11 mouse cellular contexts compared by ENCODE assay signal in the genomic region with DNA sequence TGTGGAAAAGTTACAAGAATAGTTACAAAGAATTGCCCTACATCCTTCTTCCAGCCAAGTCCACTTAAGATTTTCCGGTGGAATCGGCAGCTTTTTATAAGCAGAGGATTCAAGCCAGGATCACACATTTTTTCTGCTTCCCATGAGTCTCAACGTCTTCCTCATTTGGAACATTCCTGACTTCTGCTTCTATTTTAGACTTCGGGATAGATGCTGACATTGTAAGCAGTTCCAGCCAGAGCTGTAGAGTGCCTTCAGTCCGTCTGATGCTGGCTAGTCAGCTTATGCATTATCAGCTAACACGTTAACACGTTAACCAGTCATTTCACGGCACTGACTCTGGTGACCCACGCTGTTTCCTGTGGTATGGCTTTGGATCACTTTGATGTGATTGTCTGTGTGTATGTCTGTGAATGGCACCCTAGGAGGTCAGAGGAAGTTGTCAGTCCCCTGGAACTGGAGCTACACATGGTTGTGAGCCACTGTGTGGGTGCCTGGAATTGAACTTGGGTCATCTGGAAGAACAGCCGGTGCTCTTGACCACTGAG. TPM values are rescaled to one million over a fixed set of nuclear protein-coding genes. Genes with fewer than 3 reads are reported as not detected.
DNase-seq lines count a peak whose midpoint lies in the region; ATAC-seq and TF ChIP-seq lines count a peak whose summit lies in the region.
"Had no signal": no experiment of that assay in that cellular context is flagged by ENCODE, and none has a peak within 500 bp of the region (broad histone marks: within the 10 kb centered on the region; RNA-seq: fewer than 3 reads in every experiment).

No protein-coding gene starts in this region.

- H3K4me2 ChIP-seq in embryonic facial prominence, embryonic 14.5 days (ENCODE audit: low read depth, low read length): no peak overlapping the region
- peak overlapping the region; percentile 48 for H3K4me2 ChIP-seq in heart, embryonic 15.5 days
- H3K4me2 ChIP-seq: hindbrain, embryonic 15.5 days; midbrain, embryonic 11.5 days had no signal

- no peak for DNase-seq in layer of hippocampus, adult 2 months (ENCODE audit: low spot score in 2 of 2)
- DNase-seq in layer of hippocampus, postnatal 36 days: no peak
- no peak for DNase-seq in embryonic facial prominence, embryonic 14.5 days (ENCODE audit: low spot score)
- no peak for DNase-seq in cerebellum, adult 8-10 months
- no peak for DNase-seq in layer of hippocampus, adult 9-10 months (ENCODE audit: low spot score)
- DNase-seq in retina, postnatal 1 day: no peak

- TF ChIP-seq CTCF in layer of hippocampus, adult 2 months (conservative IDR thresholded peaks at IDR 0.05): no peak

- H3K4me1 ChIP-seq in embryonic facial prominence, embryonic 14.5 days (ENCODE audit: control insufficient read depth, insufficient read depth, low read length): no peaks in the 10 kb centered on the region
- peaks cover 32% of the 10 kb centered on the region for H3K4me1 ChIP-seq in heart, embryonic 15.5 days (replicated peaks)

- no peak overlapping the region for H3K9ac ChIP-seq in embryonic facial prominence, embryonic 14.5 days (ENCODE audit: low read depth, low read length)
- H3K9ac ChIP-seq in heart, embryonic 15.5 days: no peak overlapping the region
- H3K9ac ChIP-seq: forebrain, postnatal 0 days; hindbrain, embryonic 15.5 days had no signal

- no peaks in the 10 kb centered on the region for H3K36me3 ChIP-seq in embryonic facial prominence, embryonic 14.5 days (ENCODE audit: control insufficient read depth, insufficient read depth, low read length)
- H3K36me3 ChIP-seq in heart, embryonic 15.5 days: no peaks in the 10 kb centered on the region
- H3K36me3 ChIP-seq: hindbrain, embryonic 15.5 days had no signal

- no peak overlapping the region for H3K4me3 ChIP-seq in layer of hippocampus, adult 2 months
- no peak overlapping the region for H3K4me3 ChIP-seq in embryonic facial prominence, embryonic 14.5 days (ENCODE audit: low read depth, low read length)
- H3K4me3 ChIP-seq in heart, embryonic 15.5 days: peak overlapping the region; percentile 1; the same call in 1 of the 2 replicates
- H3K4me3 ChIP-seq: hindbrain, embryonic 15.5 days had no signal

- no peaks in the 10 kb centered on the region for H3K27me3 ChIP-seq in embryonic facial prominence, embryonic 14.5 days (replicated peaks; ENCODE audit: control insufficient read depth, insufficient read depth, low read length)
- no peaks in the 10 kb centered on the region for H3K27me3 ChIP-seq in heart, embryonic 15.5 days
- H3K27me3 ChIP-seq: hindbrain, embryonic 15.5 days had no signal

- H3K27ac ChIP-seq in layer of hippocampus, adult 2 months: peak overlapping the region; percentile 15; the same call in 1 of the 2 replicates
- H3K27ac ChIP-seq in embryonic facial prominence, embryonic 14.5 days (replicated peaks; ENCODE audit: low read depth, low read length): 0 out of 2 replicates have a peak overlapping the region, but pooled peaks have one; percentile 11
- H3K27ac ChIP-seq in heart, embryonic 15.5 days: peak overlapping the region; percentile 71

- H3K9me3 ChIP-seq in embryonic facial prominence, embryonic 14.5 days (ENCODE audit: control insufficient read depth, low read length): no peaks in the 10 kb centered on the region
- H3K9me3 ChIP-seq in heart, embryonic 15.5 days (replicated peaks): no peaks in the 10 kb centered on the region
- H3K9me3 ChIP-seq: hindbrain, embryonic 15.5 days had no signal

- ATAC-seq in embryonic facial prominence, embryonic 14.5 days (ENCODE audit: low read depth): no peak
- ATAC-seq in heart, embryonic 15.5 days (replicated peaks; ENCODE audit: insufficient number of reproducible peaks, insufficient read depth, low FRiP score, low read depth): peak; percentile 56; the same call in 1 of the 2 replicates
- ATAC-seq in monocyte, adult 5-6 weeks (replicated peaks; ENCODE audit: insufficient number of reproducible peaks, low FRiP score, low TSS enrichment, poor library complexity, severe bottlenecking): peak; percentile 40; the same call in 1 of the 2 replicates

- WGBS in embryonic facial prominence, embryonic 14.5 days: 75% methylated on average over 10 of the region's 10 CpGs
- 30% methylated on average over 10 of the region's 10 CpGs for WGBS in heart, embryonic 15.5 days

RNA-seq across cellular contexts. Expression of a gene that starts 47.6 kb away (rescaled TPM):
- total RNA-seq in layer of hippocampus, adult 2 months (2021): 100 to 1,000 TPM; 228 to 231 TPM
- total RNA-seq in layer of hippocampus, postnatal 36 days (2021): 100 to 1,000 TPM; 226 to 249 TPM
- 552 and 561 TPM in 2 replicates for polyA plus RNA-seq in embryonic facial prominence, embryonic 14.5 days (2014; fragmentation: Nextera tagmentation; extraction: Ambion mirVana)
- 415 and 448 TPM in 2 replicates for polyA plus RNA-seq in heart, embryonic 15.5 days (2015; fragmentation: Nextera tagmentation; extraction: Ambion mirVana)
- 435 to 653 TPM (median 627 TPM) in 3 replicates for total RNA-seq in monocyte, adult 5-6 weeks (2017)

RNA-seq across cellular contexts. Expression of a gene that starts 47.7 kb away (rescaled TPM):
- 10 to 100 TPM; 38.4 to 40.5 TPM for total RNA-seq in layer of hippocampus, adult 2 months (2021)
- total RNA-seq in layer of hippocampus, postnatal 36 days (2021): 10 to 100 TPM; 45.4 to 47.8 TPM
- polyA plus RNA-seq in embryonic facial prominence, embryonic 14.5 days (2014; fragmentation: Nextera tagmentation; extraction: Ambion mirVana): 13.7 and 14.4 TPM in 2 replicates
- 6.1 and 6.9 TPM in 2 replicates for polyA plus RNA-seq in heart, embryonic 15.5 days (2015; fragmentation: Nextera tagmentation; extraction: Ambion mirVana)
- total RNA-seq in monocyte, adult 5-6 weeks (2017): 5.1 to 8.9 TPM (median 7.9 TPM) in 3 replicates

Comparison
In these comparisons a context has a peak if more than half of its experiments do, and no peak if none do; other contexts are left out.
1. H3K27ac ChIP-seq: peak in every context shown above with its lines; median percentile 71 in heart, embryonic 15.5 days; 15 in layer of hippocampus, adult 2 months; 11 in embryonic facial prominence, embryonic 14.5 days.